Mouse (Mus musculus): Measurements from ENCODE around the gene Ptpra.

Gene Ptpra

DNA sequence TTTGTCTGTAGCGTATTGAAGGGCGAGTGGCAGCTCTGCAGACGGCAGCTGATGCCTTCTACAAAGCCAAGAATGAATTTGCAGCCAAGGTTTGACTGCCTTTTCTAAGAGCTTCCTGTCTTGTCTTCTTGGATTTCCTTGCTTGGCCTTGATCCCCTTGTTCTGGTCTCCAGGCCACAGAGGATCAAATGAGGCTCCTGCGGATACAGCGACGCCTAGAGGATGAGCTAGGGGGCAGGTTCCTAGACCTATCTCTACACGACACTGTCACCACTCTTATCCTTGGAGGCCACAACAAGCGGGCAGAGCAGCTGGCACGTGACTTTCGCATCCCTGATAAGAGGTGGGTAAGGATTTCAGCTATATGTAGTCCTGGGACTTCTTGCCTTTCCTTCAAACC lies 7.9 kb upstream of the Ptpra start:
- no peak for DNase-seq (ENCODE audit: low spot score in 2 of 2)

DNA sequence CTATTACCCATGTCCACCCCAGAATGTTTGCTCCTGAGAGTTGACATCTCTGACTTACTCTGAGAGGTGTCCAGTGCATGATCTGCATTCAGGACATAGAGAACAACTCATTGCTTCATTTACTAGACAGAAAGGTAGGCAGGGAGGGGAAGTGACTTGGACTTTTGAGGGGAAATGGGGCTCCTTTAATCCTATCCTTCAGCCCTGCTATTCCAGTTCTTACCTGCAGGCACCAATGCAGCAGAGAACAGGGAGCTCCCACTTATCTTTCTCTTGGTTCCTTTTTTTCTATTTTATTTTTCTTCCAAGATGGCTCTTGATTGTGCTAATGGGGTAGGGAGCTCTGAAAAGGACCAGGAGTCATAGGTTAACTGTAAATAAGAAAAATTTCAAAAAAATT lies 1.6 kb upstream of the Ptpra start:
- no peak for DNase-seq (ENCODE audit: low spot score in 2 of 2)

DNA sequence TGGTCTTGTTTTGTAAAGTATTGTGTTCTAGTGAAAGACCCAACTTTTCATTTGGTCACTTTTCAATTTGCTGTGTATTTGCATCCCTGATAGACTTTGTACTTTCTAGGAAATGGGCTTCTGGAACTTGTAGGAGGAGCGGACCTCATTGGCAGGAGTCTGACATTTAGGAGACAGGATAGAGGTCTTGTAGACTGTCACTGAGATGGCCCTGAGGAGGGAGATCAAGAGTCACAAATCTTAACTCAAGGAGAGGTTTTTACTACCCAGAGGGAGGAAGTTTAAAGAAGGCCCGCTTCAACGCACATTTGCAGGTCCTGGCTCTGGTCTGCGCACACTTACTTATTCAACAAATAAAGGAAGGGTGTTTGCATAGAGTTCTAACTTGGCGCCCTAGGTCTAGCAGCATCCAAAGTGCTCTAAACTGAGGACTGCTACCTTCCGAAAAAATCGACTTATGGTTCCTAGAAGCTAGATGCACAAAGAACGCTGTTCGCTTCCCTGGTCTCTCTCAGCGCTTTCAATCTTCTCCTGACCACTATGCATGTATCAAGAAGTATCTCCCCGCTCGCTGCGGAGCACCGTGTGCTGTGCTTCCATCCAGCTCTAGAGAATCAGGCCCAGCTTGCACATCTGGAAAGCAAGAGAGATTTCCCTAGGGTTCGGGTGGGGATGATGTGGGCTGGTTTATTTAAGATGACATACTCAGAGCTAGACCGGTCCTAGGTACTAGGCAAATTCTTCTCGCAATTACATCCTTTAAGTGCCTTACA lies 871 bp upstream of the Ptpra start:
- peak in 1 of 2 experiments; percentile 21 for DNase-seq (ENCODE audit: low spot score in 2 of 2)

DNA sequence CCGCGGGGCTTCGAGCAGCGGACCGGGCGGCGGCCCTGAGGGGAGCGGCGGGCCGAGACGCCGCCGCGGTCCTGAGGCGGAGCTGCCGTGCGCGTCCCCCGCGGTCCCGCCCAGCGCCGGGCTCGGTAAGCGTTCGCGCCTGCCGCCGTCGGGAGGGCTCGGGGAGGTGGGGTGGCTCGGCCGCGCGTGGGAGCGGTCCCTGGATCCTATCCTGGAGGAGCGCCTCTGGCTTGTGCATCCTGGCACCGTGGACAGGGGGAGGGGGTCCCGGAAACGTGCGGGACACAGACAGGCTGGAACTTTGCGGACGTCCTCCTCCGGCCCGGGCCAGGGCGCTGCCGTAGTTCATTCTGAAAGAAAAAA lies 337 bp downstream of the Ptpra start:
- DNase-seq (ENCODE audit: low spot score in 2 of 2), result peak; percentile 72 to 76

GRCm38 (mm10) chr2:130451086-130451726 lies 1.1 kb downstream of the Ptpra start:
- peak in 1 of 2 experiments; percentile 23 for DNase-seq (ENCODE audit: low spot score in 2 of 2)

DNA sequence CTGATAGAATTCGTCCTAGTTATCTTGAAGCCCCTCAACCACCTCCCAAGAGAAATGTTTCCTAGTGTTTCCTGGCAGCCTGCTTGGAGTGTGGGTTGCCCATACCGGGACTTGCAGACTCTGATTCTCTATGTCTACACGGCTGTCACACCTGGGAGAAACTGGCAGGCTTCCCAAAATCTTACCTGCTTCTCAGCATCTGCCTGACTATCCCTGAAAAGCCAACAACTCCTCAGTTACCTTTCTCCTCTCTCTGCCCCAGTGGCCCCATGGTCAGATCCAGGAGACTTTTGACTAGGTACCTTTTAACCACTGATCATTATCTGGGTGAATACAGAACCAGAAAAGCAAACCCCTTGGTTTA lies 1.6 kb downstream of the Ptpra start:
- DNase-seq (ENCODE audit: low spot score in 2 of 2), result no peak

DNA sequence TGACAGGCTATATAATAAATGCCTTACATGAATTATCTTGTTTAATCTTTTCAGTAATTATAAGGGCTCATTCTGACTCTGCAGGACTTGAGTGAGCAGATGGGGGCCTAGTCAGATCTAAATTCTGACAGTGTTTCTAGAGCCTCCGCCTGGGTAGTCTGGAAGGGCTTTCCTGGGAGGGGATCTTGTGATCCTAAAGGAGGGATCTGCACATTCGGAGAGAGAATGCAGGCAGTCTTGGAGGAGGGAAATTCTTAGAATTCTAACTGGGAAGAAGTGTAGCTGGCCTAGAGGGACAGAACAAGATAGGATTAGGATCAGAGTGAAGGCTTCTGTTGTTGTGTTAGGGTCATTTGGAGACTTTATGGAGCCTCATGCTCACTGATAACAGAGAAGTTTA lies 2.2 kb downstream of the Ptpra start:
- no peak for DNase-seq (ENCODE audit: low spot score in 2 of 2)

GRCm38 (mm10) chr2:130453421-130453820 lies 3.3 kb downstream of the Ptpra start:
- DNase-seq (ENCODE audit: low spot score in 2 of 2), result peak in 1 of 2 experiments; percentile 37

- peak in 1 of 2 experiments; percentile 49 for DNase-seq (ENCODE audit: low spot score in 2 of 2)
Observed at GRCm38 (mm10) chr2:130454748-130455370, 4.8 kb downstream of the Ptpra start.

GRCm38 (mm10) chr2:130457871-130458270 lies 7.8 kb downstream of the Ptpra start:
- no peak for DNase-seq (ENCODE audit: low spot score in 2 of 2)

DNA sequence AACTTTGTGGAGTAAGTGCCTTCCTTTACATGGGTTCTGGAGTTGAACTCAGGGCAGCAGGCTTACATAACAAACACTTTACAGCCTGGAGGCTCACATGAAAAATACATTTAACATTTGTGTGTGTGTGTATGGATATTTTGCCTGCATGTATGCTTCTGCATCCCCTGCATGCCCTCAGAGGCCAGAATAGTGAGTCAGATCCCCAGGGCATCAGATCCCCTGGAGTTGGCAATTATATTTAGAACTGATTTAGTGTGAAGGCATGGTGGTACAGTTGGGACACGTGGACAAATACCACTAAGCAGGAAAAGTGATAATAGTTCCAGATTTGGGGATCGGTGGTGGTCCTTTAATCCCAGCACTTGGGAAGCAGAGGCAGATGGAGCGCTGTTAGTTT lies 9.5 kb downstream of the Ptpra start:
- no peak for DNase-seq (ENCODE audit: low spot score in 2 of 2)

- no peak for DNase-seq (ENCODE audit: low spot score in 2 of 2)
Observed at GRCm38 (mm10) chr2:130461287-130462071, 11.4 kb downstream of the Ptpra start.

- no peak for DNase-seq (ENCODE audit: low spot score in 2 of 2)
Observed at GRCm38 (mm10) chr2:130466438-130466837, 16.4 kb downstream of the Ptpra start.

GRCm38 (mm10) chr2:130469366-130469765 lies 19.3 kb downstream of the Ptpra start:
- DNase-seq (ENCODE audit: low spot score in 2 of 2), result no peak

DNA sequence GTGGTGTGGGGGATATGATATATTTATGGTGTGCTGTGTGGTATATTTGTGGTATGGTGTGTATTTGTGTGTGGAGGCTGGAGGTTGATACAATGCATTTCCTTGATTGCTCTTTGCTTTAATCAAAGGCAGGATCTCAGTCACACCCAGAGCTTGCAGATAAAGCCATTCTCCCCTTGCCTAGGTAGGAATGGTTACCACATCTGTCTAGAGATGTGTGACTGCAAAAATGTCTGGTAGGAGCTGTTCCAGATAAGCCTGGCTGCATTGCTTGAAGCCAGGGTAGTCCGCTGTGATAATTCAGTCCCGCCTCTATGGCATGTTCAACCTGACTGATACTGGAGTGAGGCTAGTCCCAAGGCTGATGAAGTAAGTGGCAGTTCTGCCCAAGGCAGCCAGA lies 19.9 kb downstream of the Ptpra start:
- no peak for DNase-seq (ENCODE audit: low spot score in 2 of 2)

DNA sequence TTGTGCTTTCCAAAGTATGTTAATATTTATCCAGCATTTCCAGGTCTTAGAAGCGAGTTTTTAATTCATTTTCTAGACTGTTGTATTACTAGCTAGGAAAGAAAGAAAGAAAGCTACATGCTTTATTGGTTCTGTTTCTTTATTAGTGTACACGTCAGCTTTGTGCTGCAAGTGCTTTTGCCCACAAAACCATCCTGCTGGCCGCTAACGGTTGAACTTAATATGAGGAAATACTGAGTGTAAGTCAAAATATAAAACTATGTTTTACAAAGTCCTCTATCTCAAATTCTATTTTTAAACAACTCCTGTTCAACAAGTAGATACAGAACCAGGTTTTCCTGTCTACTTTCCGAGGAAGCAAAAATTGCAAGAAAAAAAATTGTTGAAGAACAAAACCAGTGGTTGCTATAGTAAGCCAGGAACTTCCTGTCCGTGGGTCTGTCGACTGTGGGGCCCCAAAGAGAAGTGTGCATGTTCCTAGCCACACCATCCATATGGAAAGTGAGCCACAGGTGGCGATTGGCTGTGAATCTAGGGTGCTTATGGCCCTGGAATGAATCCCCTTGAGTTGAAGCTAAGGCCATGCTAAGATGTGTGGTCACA lies 22.9 kb downstream of the Ptpra start:
- no peak for DNase-seq (ENCODE audit: low spot score in 2 of 2)

- no peak for DNase-seq (ENCODE audit: low spot score in 2 of 2)
Observed at GRCm38 (mm10) chr2:130475764-130476163, 25.7 kb downstream of the Ptpra start.

DNA sequence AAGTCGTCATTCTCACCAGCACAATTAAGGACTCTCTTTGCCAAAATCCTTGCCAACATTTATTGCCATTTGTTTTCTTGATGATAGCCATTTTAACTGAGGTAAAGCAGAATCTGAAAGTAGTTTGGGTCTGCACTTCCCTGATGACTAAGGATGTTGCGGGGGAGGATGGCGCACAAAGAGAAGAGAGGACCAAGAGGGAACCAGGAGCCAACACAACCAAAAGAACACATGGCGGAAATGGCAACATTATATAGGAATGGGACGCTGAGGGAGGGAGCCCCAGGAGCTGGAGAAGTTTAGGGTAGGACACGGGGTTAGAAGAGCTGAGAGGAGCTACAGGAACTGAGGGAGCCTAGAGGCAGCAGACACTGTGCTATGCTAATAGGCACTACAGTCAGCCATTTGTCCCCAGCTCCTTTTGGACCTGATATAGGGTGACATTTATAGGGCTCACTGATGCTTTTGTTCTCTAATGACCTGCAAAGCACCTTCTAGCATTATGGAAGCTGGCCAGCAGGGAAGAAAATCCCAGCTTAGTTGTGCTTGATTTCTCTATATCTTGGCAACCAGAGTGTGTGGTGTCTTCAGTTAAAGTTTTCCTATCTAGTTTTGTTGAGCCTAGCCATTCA lies 26.7 kb downstream of the Ptpra start:
- DNase-seq (ENCODE audit: low spot score in 2 of 2), result no peak

- no peak for DNase-seq (ENCODE audit: low spot score in 2 of 2)
Observed at GRCm38 (mm10) chr2:130482177-130482576, 32.1 kb downstream of the Ptpra start.

- no peak for DNase-seq (ENCODE audit: low spot score in 2 of 2)
Observed at GRCm38 (mm10) chr2:130482700-130483099, 32.6 kb downstream of the Ptpra start.

DNA sequence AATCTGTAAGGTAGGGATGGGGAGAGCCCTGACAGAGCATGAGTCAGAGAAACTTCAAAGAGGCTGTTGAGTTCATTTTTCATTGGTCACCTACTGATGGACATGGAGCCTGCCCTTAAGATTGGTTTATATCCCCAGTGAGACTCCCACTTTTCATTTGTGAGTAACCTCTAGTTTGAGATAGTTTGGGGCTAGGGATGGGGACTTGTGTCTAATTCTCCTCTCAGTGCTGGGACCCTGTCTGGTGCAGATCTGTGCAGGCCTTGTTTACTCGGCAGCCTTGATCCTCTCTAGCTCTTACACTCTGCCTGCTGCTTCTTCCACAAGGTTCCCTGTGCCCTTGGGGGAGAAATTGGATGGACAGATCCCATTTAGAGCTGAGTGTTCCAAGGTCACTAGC lies 34.1 kb downstream of the Ptpra start:
- no peak for DNase-seq (ENCODE audit: low spot score in 2 of 2)
